Mouse (Mus musculus): ENCODE measurements around the gene Prkg1. TPM values are rescaled to one million over a fixed set of nuclear protein-coding genes. Genes with fewer than 3 reads are reported as not detected.
A peak's percentile ranks its signal among the peaks of the same experiment; 100 is the strongest.

The Prkg1 gene
- polyA plus RNA-seq (2016; fragmentation: Nextera tagmentation; extraction: Ambion mirVana), result 9.8 and 11.5 TPM in 2 replicates

GRCm38 (mm10) chr19:31764801-31765340, at the start of gene Prkg1:
Gene Prkg1, minus strand, starts transcription at chr19:31765033.
- under 1% methylated on average over 23 of the region's 23 CpGs for WGBS
- H3K9ac ChIP-seq, result peak within 1 kb of the TSS; percentile 64

GRCm38 (mm10) chr19:31813087-31813486, 48.3 kb upstream of the Prkg1 start:
- no peak overlapping the region for H3K9ac ChIP-seq
- no peak overlapping the region for H3K4me3 ChIP-seq
- no peaks in the 10 kb centered on the region for H3K36me3 ChIP-seq
- H3K27me3 ChIP-seq (replicated peaks), result no peaks in the 10 kb centered on the region
- H3K9me3 ChIP-seq, result no peaks in the 10 kb centered on the region
- no peak for ATAC-seq (ENCODE audit: low FRiP score, low read depth)
- no peak overlapping the region for H3K27ac ChIP-seq
- no peaks in the 10 kb centered on the region for H3K4me1 ChIP-seq
- WGBS, result 85% methylated on average over 4 of the region's 4 CpGs
- H3K4me2 ChIP-seq (replicated peaks), result no peak overlapping the region

More at GRCm38 (mm10) chr19:31764801-31765340, at the start of gene Prkg1:
- Histone ChIP-seq H3K27ac (no peak within 1 kb of the TSS; the same call in 1 of the 2 replicates), H3K4me3 (peak within 1 kb of the TSS; percentile 51), H3K9me3 (no peaks in the 10 kb centered on the region), H3K36me3 (no peaks in the 10 kb centered on the region), H3K4me1 (peaks cover 31% of the 10 kb centered on the region), H3K27me3 (replicated peaks) (peaks cover 20% of the 10 kb centered on the region), H3K4me2 (replicated peaks) (peak within 1 kb of the TSS; percentile 92)
- ATAC-seq (ENCODE audit: low FRiP score, low read depth), result peak; percentile 78

DNA sequence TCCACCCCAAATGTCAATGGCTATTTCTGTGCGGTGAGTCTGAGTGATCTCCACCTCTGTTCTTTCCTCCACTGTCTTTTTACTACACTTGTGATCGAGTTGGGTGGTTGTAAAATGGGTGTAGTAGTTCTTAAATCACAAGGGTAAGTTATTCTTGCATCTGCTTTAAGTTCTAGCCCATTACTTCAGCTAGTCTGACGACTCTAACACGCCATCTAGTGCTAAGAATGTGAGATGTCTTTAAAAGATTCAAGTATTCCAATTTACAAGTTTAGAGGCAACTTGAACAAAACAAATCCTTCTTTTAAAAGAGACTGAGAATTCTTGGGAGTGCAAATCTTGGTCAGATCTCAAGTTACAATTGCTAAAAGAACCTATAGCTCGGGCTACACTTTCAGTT, 46.5 kb upstream of the Prkg1 start:
- Histone ChIP-seq H3K9me3 (no peaks in the 10 kb centered on the region), H3K4me2 (replicated peaks) (no peak overlapping the region), H3K36me3 (no peaks in the 10 kb centered on the region), H3K4me3 (no peak overlapping the region), H3K4me1 (no peaks in the 10 kb centered on the region), H3K27ac (no peak overlapping the region), H3K9ac (no peak overlapping the region), H3K27me3 (replicated peaks) (no peaks in the 10 kb centered on the region)
- WGBS, result 33% methylated on average over 5 of the region's 5 CpGs
- no peak for ATAC-seq (ENCODE audit: low FRiP score, low read depth)

DNA sequence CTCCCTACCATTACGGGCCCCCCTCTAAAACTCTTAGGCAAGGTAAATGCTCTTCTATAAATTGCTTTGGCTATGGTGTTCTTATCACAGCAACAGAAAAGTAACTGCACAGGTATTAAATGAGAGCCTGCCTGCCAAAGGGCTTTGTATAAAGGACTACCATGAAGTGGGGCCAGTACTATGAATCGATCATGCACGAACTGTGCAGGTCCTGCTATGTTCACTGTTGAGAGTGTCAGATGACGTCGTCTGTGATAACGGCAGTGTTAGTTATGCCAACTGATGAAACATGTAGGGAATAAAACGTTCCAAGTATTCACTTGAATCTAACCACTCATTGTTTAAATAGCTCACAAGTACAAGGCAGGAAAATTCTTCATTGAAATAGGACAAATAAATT, 40.6 kb upstream of the Prkg1 start:
- Histone ChIP-seq H3K9ac (no peak overlapping the region), H3K4me1 (no peaks in the 10 kb centered on the region), H3K27ac (no peak overlapping the region), H3K4me3 (no peak overlapping the region), H3K9me3 (no peaks in the 10 kb centered on the region), H3K36me3 (no peaks in the 10 kb centered on the region), H3K27me3 (replicated peaks) (no peaks in the 10 kb centered on the region), H3K4me2 (replicated peaks) (no peak overlapping the region)
- no peak for ATAC-seq (ENCODE audit: low FRiP score, low read depth)
- 79% methylated on average over 7 of the region's 7 CpGs for WGBS

- no peaks in the 10 kb centered on the region for H3K9me3 ChIP-seq
- no peak overlapping the region for H3K27ac ChIP-seq
- H3K4me1 ChIP-seq, result no peaks in the 10 kb centered on the region; the same call in 1 of the 2 replicates
- no peak overlapping the region for H3K4me3 ChIP-seq
- no peak overlapping the region for H3K9ac ChIP-seq
- no peak overlapping the region for H3K4me2 ChIP-seq (replicated peaks)
- WGBS, result 58% methylated on average over 9 of the region's 9 CpGs
- no peaks in the 10 kb centered on the region for H3K36me3 ChIP-seq
- no peaks in the 10 kb centered on the region for H3K27me3 ChIP-seq (replicated peaks)
- ATAC-seq (ENCODE audit: low FRiP score, low read depth), result no peak
Observed at GRCm38 (mm10) chr19:31795485-31796046, 30.7 kb upstream of the Prkg1 start.

GRCm38 (mm10) chr19:31791724-31792123, 26.9 kb upstream of the Prkg1 start:
- H3K36me3 ChIP-seq, result no peaks in the 10 kb centered on the region
- H3K9ac ChIP-seq, result no peak overlapping the region
- no peak overlapping the region for H3K4me3 ChIP-seq
- H3K27ac ChIP-seq, result no peak overlapping the region
- ATAC-seq (ENCODE audit: low FRiP score, low read depth), result no peak
- no peaks in the 10 kb centered on the region for H3K27me3 ChIP-seq (replicated peaks)
- H3K9me3 ChIP-seq, result no peaks in the 10 kb centered on the region
- H3K4me2 ChIP-seq (replicated peaks), result no peak overlapping the region
- 78% methylated on average over 3 of the region's 3 CpGs for WGBS
- no peaks in the 10 kb centered on the region; the same call in 1 of the 2 replicates for H3K4me1 ChIP-seq

DNA sequence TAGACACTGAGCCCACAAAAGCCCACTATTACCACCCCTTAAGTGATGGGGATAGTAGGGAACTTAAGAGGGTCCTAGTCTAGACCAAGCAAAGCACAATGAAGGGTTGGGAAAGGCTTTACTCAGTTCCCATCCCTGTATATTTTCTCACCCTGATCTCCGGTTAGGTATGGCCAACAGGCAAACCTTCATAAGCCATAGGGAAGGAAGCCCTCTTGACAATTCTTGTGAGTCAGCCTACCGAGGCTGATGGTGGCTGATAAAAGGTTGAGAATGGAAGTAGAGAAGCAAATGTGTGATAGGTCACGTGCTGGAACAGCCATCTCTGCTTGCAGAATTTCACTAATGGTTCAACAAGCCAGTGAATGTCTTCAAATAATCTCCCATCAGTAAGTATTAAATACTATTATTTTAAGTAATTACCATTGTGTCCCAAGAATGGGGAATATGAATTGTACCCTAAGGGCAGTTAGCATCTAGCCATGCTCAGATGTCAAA, 16.7 kb upstream of the Prkg1 start:
- Histone ChIP-seq H3K4me1 (no peaks in the 10 kb centered on the region), H3K4me2 (replicated peaks) (no peak overlapping the region), H3K27ac (no peak overlapping the region), H3K27me3 (replicated peaks) (no peaks in the 10 kb centered on the region), H3K9ac (no peak overlapping the region), H3K36me3 (no peaks in the 10 kb centered on the region), H3K4me3 (no peak overlapping the region), H3K9me3 (no peaks in the 10 kb centered on the region)
- ATAC-seq (ENCODE audit: low FRiP score, low read depth), result no peak
- 90% methylated on average over 3 of the region's 3 CpGs for WGBS

DNA sequence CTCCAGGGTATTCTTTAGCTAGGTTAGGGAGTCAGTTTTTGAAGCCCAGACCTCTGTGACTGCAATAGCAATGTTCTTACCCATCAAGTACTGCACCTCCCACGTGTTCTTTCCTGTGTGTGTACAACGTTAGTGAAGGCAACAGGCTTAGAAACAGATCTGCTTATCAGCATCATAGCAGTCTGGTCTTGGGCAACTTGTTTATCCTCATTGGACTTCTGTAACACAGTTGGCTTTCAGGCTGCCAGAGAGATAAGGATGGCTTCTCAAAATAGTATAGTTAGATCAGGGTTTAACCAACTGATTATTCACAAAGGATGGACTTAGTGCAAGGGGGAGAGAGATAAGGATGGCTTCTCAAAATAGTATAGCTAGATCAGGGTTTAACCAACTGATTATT, 16.2 kb upstream of the Prkg1 start:
- Histone ChIP-seq H3K27me3 (replicated peaks) (no peaks in the 10 kb centered on the region), H3K4me2 (replicated peaks) (no peak overlapping the region), H3K9ac (no peak overlapping the region), H3K4me1 (no peaks in the 10 kb centered on the region), H3K4me3 (no peak overlapping the region), H3K36me3 (no peaks in the 10 kb centered on the region), H3K9me3 (no peaks in the 10 kb centered on the region), H3K27ac (no peak overlapping the region)
- 75% methylated on average over 2 of the region's 2 CpGs for WGBS
- ATAC-seq (ENCODE audit: low FRiP score, low read depth), result no peak

GRCm38 (mm10) chr19:31780222-31780621, 15.4 kb upstream of the Prkg1 start:
- Histone ChIP-seq H3K9ac (no peak overlapping the region), H3K9me3 (no peaks in the 10 kb centered on the region), H3K4me1 (no peaks in the 10 kb centered on the region), H3K36me3 (no peaks in the 10 kb centered on the region), H3K27me3 (replicated peaks) (no peaks in the 10 kb centered on the region), H3K4me2 (replicated peaks) (no peak overlapping the region), H3K4me3 (no peak overlapping the region), H3K27ac (no peak overlapping the region)
- WGBS, result 98% methylated on average over 1 of the region's 1 CpGs
- ATAC-seq (ENCODE audit: low FRiP score, low read depth), result no peak

DNA sequence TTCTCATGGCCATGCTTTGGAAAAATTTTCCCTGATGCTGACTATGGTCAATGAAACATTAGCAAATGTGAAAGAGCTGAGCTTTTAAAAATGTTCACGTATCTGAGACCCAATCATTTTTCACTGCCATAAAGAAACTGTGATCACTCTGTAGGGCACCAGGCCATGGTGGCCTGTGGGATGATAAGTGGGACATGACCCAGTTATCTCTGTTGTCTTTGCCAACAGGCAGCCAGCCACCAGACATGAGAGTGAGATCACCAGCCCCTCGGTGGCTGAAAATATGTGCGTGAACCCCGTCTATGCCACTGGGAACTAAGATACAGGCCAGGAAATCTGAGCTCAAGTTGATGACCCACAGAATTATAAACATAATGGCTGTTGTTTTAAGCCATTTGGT, 14.2 kb upstream of the Prkg1 start:
- no peak overlapping the region for H3K4me3 ChIP-seq
- 87% methylated on average over 4 of the region's 4 CpGs for whole genome bisulfite sequencing
- no peak overlapping the region for H3K27ac ChIP-seq
- H3K27me3 ChIP-seq (replicated peaks), result no peaks in the 10 kb centered on the region
- no peaks in the 10 kb centered on the region for H3K4me1 ChIP-seq
- no peak for ATAC-seq (ENCODE audit: low FRiP score, low read depth)
- H3K36me3 ChIP-seq, result no peaks in the 10 kb centered on the region
- H3K9me3 ChIP-seq, result no peaks in the 10 kb centered on the region
- no peak overlapping the region for H3K4me2 ChIP-seq (replicated peaks)
- no peak overlapping the region for H3K9ac ChIP-seq

DNA sequence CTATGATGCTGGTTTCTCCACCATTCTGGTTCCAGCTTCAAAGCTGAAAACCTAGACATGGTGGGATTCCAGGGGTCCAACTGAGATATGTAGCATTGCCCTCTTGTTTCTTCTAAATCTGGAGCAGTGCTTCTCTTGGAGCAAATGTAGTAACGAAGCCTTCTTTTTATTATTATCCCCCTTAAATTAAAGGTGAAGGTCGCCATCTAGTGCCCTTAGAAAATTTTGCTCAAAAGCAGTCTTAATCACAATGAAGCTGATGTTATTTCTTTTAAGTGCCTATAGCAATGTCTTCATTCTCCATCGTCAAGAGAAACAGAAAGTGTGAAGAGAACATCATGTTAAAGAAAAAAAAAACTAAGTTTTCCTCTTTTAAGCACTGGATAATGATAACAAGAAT, 2.2 kb upstream of the Prkg1 start:
- WGBS, result 9% methylated on average over 3 of the region's 3 CpGs
- no peak for ATAC-seq (ENCODE audit: low FRiP score, low read depth)

DNA sequence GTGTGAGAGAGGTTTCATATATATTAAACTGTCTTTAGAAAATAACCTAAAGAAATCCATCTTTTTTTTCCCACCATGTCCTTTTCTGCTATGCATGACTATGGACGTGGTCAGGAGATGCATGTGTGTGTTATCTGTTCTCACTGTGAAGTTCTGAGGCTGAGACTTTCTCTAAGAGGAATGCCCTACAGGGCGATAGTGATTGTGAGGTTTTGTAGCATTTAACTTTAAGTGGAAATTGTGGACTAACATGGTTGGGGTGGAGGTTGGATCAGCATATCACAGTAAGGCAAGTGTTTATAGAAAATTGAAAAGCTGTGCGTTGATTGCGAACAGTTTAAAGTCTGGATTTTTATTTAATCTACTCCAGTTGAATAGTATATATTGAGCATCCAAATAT, 618 bp upstream of the Prkg1 start:
- H3K4me1 ChIP-seq, result peaks cover 31% of the 10 kb centered on the region
- no peak overlapping the region for H3K27ac ChIP-seq
- WGBS, result 38% methylated on average over 4 of the region's 4 CpGs
- H3K36me3 ChIP-seq, result no peaks in the 10 kb centered on the region
- H3K4me2 ChIP-seq (replicated peaks), result peak overlapping the region; percentile 92
- no peaks in the 10 kb centered on the region for H3K9me3 ChIP-seq
- ATAC-seq (ENCODE audit: low FRiP score, low read depth), result peak; percentile 3; the same call in 1 of the 2 replicates
- no peak overlapping the region for H3K9ac ChIP-seq
- H3K4me3 ChIP-seq, result no peak overlapping the region
- H3K27me3 ChIP-seq (replicated peaks), result peaks cover 20% of the 10 kb centered on the region

More for the DNA sequence above, 2.2 kb upstream of the Prkg1 start:
- no peaks in the 10 kb centered on the region for H3K9me3 ChIP-seq
- no peak overlapping the region for H3K9ac ChIP-seq
- H3K4me2 ChIP-seq (replicated peaks), result no peak overlapping the region
- no peak overlapping the region for H3K4me3 ChIP-seq
- peaks cover 19% of the 10 kb centered on the region for H3K27me3 ChIP-seq (replicated peaks)
- no peak overlapping the region for H3K27ac ChIP-seq
- H3K36me3 ChIP-seq, result no peaks in the 10 kb centered on the region
- H3K4me1 ChIP-seq, result peaks cover 31% of the 10 kb centered on the region

Measured in neural tube, embryonic 12.5 days (tissue).